In the genomic region with DNA sequence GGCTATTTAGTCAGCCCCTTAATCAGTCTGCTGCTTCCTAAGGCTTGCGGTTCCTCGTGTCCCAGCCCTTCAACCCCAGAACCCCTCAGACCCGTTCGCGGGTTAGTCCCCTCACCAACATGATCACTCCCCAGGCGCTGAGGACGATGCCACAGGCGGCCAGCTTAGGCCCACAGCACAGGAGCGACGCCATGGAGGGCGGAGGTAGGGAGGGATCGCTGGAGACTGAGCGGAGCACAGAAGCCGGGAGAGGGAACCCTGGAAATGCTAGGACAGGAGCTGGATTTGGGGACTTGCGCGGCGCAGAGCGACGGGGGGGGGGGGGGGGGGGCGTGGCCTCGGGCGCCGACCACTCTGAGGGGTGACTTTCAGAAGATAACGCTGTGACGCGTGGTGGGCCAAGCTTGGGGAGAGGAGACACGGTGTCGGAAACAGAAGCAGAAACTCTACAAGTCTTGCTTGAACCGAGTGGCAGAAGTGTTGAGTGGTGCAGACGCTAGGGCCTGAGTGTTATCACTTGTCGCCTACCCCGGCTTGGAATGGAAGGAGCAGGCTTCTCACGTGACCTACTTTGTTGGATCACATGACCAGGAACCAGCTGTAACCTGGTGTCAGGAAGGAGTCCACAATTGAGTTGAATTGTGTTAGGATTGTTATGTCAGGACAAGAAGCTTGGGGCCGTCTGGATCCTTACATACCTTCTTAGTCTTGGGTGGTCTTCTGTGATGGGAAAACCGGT, we compare ENCODE assay signal across 8 mouse cellular contexts. TPM values are rescaled to one million over a fixed set of nuclear protein-coding genes. Genes with fewer than 3 reads are reported as not detected.
DNase-seq lines count a peak whose midpoint lies in the region.

A gene (minus strand): TSS at position 290 of the 739 bp plus-strand sequence.
A gene (minus strand): TSS at position 302 of the 739 bp plus-strand sequence.

- no peaks in the 10 kb centered on the region for H3K27me3 ChIP-seq in megakaryocyte, embryonic 14.5 days (replicated peaks)

- no peaks in the 10 kb centered on the region for H3K9me3 ChIP-seq in megakaryocyte, embryonic 14.5 days

- peaks cover 66% of the 10 kb centered on the region for H3K4me1 ChIP-seq in megakaryocyte, embryonic 14.5 days

- peaks cover 65% of the 10 kb centered on the region for H3K36me3 ChIP-seq in megakaryocyte, embryonic 14.5 days (replicated peaks; ENCODE audit: low read length)

- H3K4me3 ChIP-seq in megakaryocyte, embryonic 14.5 days (replicated peaks): peak within 1 kb of the TSS; percentile 99

- DNase-seq in WW6 (ENCODE audit: low read depth, low spot score): peak; percentile 72
- DNase-seq in cerebellum, postnatal 36 days: peak; percentile 76 to 88
- peak; percentile 66 to 68 for DNase-seq in gastrocnemius, adult 8-10 months (ENCODE audit: low spot score in 2 of 2)
- DNase-seq in induced T-regulatory cell, adult 2 months (ENCODE audit: low read depth): peak; percentile 93
- peak; percentile 72 to 90 for DNase-seq in left cerebral cortex, adult 9 months (ENCODE audit: low spot score in 2 of 2)
- DNase-seq in right cerebral cortex, adult 2 months (ENCODE audit: low spot score in 2 of 2): peak; percentile 85 to 91
- DNase-seq in urinary bladder, postnatal 25 days (ENCODE audit: low spot score): peak; percentile 71

RNA-seq across cellular contexts. Expression of the first gene that starts in this region (rescaled TPM):
- 1 to 10 TPM; 1.6 to 3.3 (median 3.0) TPM for total RNA-seq in gastrocnemius, adult 8-10 months (2022)
- polyA plus RNA-seq in megakaryocyte, embryonic 14.5 days (2012; ENCODE audit: insufficient read depth, low replicate concordance): 25.7 and 41.9 TPM in 2 replicates

RNA-seq across cellular contexts. Expression of the second gene that starts in this region (rescaled TPM):
- 100 to 1,000 TPM in 3 of 4 experiments, 10 to 100 TPM in 1; 92.8 to 127 (median 113) TPM for total RNA-seq in gastrocnemius, adult 8-10 months (2022)
- 869 and 1,064 TPM in 2 replicates for polyA plus RNA-seq in megakaryocyte, embryonic 14.5 days (2012; ENCODE audit: insufficient read depth, low replicate concordance)

Comparison
In these comparisons a context has a peak if more than half of its experiments do, and no peak if none do; other contexts are left out.
1. Peak in every context shown above with its lines: DNase-seq and H3K4me3 ChIP-seq.